Mouse (Mus musculus): ENCODE results near the gene Gm10160.
"Not testable (repeated sequence)": the region's sequence is repeated elsewhere in the genome, so short reads cannot be mapped to it uniquely, and the experiment has no call there.

The Gm10160 gene

GRCm38 (mm10) chr7:81858236-81858635 is 2.6 kb upstream of the Gm10160 start:
- no peak for DNase-seq (ENCODE audit: low spot score)

- no peak for DNase-seq (ENCODE audit: low spot score)
These were observed 627 bp upstream of the Gm10160 start for GRCm38 (mm10) chr7:81856221-81856620.

- DNase-seq (ENCODE audit: low spot score) = no peak
These were observed 856 bp downstream of the Gm10160 start for GRCm38 (mm10) chr7:81854568-81855307.

- no peak for DNase-seq (ENCODE audit: low spot score)
These were observed 3.9 kb downstream of the Gm10160 start for GRCm38 (mm10) chr7:81851706-81852105.

DNA sequence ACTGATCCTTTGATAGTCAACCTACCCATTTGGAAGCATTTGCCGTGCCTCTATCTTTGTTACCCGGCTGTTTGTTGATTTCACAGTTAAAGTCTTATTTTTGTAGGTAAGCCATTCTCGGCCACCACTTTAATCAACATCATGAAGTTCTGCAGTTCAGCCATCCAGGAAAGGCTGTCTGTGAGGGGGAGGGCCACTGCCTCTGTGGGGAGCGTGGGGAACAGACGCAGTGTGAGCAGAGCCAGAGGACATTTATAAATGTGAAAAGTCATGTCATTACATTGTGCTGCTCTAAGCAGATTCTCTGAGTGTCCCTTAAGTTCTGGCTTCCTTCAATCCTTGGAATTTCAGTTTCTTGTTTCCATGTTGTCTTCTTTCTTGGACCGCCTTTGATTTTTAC is 5.4 kb downstream of the Gm10160 start:
- no peak for DNase-seq (ENCODE audit: low spot score)

GRCm38 (mm10) chr7:81849633-81850032 is 6.0 kb downstream of the Gm10160 start:
- DNase-seq (ENCODE audit: low spot score) = no peak

- no peak for DNase-seq (ENCODE audit: low spot score)
These were observed 6.4 kb downstream of the Gm10160 start for GRCm38 (mm10) chr7:81849214-81849613.

DNA sequence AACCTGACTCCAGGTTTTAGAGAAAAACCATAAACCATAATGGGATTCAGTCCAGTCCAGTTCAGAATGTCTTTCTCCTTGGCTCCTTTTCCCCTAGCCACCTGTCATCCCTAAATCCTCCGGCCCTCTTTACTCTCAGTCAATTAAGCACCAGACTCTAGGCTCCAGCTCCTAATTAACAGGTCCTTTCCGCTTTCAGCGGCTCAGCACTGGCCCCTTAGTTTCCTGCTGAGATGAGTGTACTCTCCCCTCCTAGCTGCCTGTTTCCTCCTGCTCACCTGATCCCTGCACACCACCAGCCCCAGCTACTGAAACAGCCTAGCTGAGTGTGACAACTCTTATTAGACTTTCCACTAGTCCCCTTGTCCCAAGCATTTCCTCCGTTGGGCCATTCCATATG is 7.8 kb downstream of the Gm10160 start:
- no peak for DNase-seq (ENCODE audit: low spot score)

DNA sequence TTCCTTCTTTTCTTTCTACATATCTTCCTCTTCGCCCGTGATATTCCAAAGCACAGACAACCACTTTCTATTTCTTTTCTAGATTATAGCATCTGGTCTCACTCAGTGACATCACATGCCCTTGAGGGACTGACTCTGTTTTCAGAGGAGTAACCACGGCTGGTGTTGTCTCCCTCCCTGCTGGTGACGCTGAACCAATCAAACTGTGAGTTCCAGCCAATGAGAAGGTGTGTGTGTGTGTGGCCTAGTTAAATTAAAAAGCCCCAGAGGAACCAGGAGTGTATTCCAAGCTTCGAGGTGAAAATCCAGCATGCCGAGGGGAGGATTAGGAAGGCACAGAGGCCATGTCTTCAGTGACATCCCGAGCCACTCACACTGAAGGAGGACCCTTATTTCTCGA is 8.6 kb downstream of the Gm10160 start:
- DNase-seq (ENCODE audit: low spot score) = no peak

GRCm38 (mm10) chr7:81846008-81846407 is 9.6 kb downstream of the Gm10160 start:
- no peak for DNase-seq (ENCODE audit: low spot score)

DNA sequence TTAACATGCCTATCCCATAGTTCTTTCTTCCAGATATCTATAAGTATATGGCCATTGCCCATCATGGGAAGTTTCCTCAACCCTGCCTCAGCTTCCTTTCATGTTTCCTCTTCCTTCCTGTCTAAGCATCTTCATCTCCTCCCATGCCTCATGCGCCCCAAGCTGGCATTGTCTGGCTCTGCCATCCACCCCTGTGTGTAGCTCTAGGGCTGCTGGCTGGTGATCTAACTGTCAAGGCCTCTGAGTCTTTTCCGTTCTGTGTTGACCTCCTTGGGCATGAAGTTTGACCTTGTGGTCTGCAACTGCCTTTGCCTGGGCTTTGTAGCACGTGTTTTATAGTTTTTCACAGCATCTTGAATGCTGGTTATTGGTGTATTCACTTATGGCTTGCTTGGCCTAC is 10.3 kb downstream of the Gm10160 start:
- no peak for DNase-seq (ENCODE audit: low spot score)

GRCm38 (mm10) chr7:81844801-81845200 is 10.8 kb downstream of the Gm10160 start:
- no peak for DNase-seq (ENCODE audit: low spot score)

- DNase-seq (ENCODE audit: low spot score) = no peak
These were observed 11.7 kb downstream of the Gm10160 start for GRCm38 (mm10) chr7:81843903-81844302.

DNA sequence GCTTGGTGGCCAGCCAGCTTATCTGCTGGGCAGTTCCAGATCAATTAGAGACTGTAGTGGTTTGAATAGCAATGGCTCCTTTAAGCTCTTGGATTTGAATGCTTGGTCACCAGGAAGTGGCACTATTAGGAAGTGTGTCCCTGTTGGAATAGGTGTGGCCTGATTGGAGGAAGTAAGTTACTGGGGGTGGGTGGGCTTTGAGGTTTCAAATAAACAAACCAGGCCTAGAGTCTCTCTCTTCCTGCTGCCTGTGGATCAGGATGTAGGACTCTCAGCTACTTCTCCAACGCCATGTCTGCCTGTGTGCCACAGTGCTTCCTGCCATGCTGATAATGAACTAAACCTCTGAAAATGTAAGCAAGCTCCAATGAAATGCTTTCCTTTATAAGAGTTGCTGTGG is 12.6 kb downstream of the Gm10160 start:
- DNase-seq (ENCODE audit: low spot score) = no peak

DNA sequence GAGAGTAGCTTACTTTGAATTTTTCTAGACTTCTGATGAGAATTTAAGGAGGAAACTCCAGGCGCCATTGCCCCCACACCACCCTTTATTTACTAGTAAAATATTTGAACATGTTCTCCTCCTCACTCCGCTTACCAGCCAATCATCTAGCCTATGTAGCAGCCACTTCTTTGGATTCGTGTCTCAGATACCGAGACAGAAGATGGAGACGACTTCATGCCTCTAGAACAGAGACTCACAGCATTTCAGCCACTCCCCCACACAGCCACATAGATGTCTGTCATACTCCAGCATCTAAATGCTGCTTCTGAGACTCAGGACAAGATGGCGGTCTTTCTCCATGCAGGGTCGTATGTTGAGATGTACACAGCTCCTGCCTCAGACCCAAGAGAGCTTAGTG is 13.5 kb downstream of the Gm10160 start:
- DNase-seq (ENCODE audit: low spot score) = no peak

- no peak for DNase-seq (ENCODE audit: low spot score)
These were observed 14.2 kb downstream of the Gm10160 start for GRCm38 (mm10) chr7:81841439-81841838.

DNA sequence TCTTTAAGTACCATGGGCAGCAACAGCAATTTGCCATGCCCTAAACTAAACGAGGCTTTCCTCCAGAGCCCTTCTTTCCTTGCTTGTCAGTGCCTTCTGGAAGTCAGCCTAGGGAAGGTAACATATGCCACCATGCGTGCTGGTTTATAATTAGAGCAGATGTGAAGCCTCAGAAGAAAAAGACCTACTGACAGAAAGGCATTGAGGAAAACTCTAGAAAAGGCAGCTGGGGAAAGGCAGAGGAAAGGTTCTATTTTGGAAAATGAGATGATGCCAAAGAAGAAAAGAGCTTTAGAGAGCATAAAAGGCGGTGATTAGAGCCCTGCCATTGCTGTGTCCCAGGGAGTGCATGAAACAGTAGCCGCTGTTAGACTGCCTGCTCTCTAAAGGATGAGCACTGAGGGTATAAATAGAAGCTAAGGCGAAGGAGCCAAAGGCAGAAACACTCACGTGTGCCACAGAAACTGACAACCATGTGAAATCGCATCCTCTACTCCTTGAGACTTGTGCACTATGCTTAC is 14.9 kb downstream of the Gm10160 start:
- DNase-seq (ENCODE audit: low spot score) = no peak

DNA sequence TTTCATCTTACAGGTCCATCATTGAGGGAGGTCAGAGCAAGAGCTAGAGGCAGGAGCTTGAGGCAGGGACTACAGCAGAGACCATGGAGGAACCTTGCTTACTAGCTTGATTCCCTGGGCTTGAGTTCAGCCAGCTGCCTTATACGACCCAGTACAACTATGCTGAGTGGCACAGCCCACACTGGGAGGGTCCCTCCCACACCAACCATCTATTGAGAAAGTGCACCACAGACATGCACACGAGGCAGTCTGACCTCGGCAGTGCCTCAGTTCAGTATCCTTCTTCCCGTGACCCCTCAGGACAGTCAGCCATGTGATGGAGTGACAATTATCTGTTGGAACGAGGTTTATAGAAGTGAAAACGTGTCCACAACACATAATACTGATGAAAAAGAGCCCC is 15.8 kb downstream of the Gm10160 start:
- DNase-seq (ENCODE audit: low spot score) = no peak

DNA sequence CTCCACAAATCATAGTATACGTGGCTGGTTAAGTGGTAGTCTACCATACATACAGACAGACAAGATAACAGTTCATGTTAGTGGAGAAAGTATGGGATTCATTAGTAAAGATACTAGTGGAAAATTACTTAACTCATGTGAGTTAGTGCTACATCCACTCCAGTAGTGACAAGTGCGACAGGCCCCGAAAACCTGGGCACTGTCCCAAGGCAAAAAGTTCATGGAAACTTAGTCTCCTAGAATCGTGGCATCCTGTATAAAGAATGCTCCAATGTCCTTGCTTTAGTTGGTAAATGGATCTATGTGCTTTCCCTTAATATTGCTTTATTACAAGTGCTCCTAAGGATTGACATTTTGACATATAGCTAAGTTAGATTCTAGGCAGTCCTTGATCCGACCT is 17.8 kb downstream of the Gm10160 start:
- not testable (repeated sequence) for DNase-seq (ENCODE audit: low spot score)

- DNase-seq (ENCODE audit: low spot score) = no peak
These were observed 20.2 kb downstream of the Gm10160 start for GRCm38 (mm10) chr7:81835430-81835829.

- no peak for DNase-seq (ENCODE audit: low spot score)
These were observed 20.7 kb downstream of the Gm10160 start for GRCm38 (mm10) chr7:81834847-81835246.

- DNase-seq (ENCODE audit: low spot score) = peak; percentile 29
These were observed 26.2 kb downstream of the Gm10160 start, which contains the start of gene Btbd1 for GRCm38 (mm10) chr7:81829379-81829894. Gene Btbd1, minus strand, starts transcription at chr7:81829431.

- DNase-seq (ENCODE audit: low spot score) = peak; percentile 21
These were observed 26.8 kb downstream of the Gm10160 start for GRCm38 (mm10) chr7:81828681-81829378.

Measured in urinary bladder, postnatal 10 days (tissue).